Mouse (Mus musculus) neural tube, embryonic 12.5 days (tissue): ENCODE measurements at regions not wholly inside any gene's neighbourhood (a gene's known extent, or its start where the extent isn't known, plus 50 kb on each side); places are given as distances from the start of the nearest gene placed in this dataset.

Experiments used
- ATAC-seq: fragments of 200-750 bp; cut with Nextera tagmentation; 2 replicates; pipeline ENCODE4 v1.8.0; 2017; ENCODE audit warnings: low read depth, mild to moderate bottlenecking, moderate TSS enrichment, moderate library complexity; ENCODE audit not compliant: low FRiP score
- H3K27ac ChIP-seq: fragments of 300-500 bp; sonication (generic); 2 replicates; pipeline ENCODE4 v1.5.1; 2016
- H3K27me3 ChIP-seq: fragments of 300-500 bp; sonication (generic); replicated peaks from 2 replicates; pipeline ENCODE4 v1.6.1; 2016; ENCODE audit warnings: mild to moderate bottlenecking
- H3K36me3 ChIP-seq: fragments of 300-500 bp; sonication (generic); 2 replicates; pipeline ENCODE4 v1.6.1; 2016; ENCODE audit warnings: mild to moderate bottlenecking
- H3K4me1 ChIP-seq: fragments of 300-500 bp; sonication (generic); 2 replicates; pipeline ENCODE4 v1.6.1; 2016
- H3K4me2 ChIP-seq: fragments of 300-500 bp; sonication (generic); replicated peaks from 2 replicates; pipeline ENCODE4 v1.6.1; 2016; ENCODE audit warnings: mild to moderate bottlenecking
- H3K4me3 ChIP-seq: fragments of 300-500 bp; sonication (generic); 2 replicates; pipeline ENCODE4 v1.5.1; 2016
- H3K9ac ChIP-seq: fragments of 300-500 bp; sonication (generic); 2 replicates; pipeline ENCODE4 v1.6.1; 2016; ENCODE audit warnings: mild to moderate bottlenecking
- H3K9me3 ChIP-seq: fragments of 300-500 bp; sonication (generic); 2 replicates; pipeline ENCODE4 v1.6.1; 2016; ENCODE audit warnings: mild to moderate bottlenecking
- WGBS: fragments of 180-500 bp; shearing (Covaris S2); methylation state at CpG from one replicate; pipeline ENCODE4 v1.1.7; 2016; 5-methylcytosine and 5-hydroxymethylcytosine counted together

DNA sequence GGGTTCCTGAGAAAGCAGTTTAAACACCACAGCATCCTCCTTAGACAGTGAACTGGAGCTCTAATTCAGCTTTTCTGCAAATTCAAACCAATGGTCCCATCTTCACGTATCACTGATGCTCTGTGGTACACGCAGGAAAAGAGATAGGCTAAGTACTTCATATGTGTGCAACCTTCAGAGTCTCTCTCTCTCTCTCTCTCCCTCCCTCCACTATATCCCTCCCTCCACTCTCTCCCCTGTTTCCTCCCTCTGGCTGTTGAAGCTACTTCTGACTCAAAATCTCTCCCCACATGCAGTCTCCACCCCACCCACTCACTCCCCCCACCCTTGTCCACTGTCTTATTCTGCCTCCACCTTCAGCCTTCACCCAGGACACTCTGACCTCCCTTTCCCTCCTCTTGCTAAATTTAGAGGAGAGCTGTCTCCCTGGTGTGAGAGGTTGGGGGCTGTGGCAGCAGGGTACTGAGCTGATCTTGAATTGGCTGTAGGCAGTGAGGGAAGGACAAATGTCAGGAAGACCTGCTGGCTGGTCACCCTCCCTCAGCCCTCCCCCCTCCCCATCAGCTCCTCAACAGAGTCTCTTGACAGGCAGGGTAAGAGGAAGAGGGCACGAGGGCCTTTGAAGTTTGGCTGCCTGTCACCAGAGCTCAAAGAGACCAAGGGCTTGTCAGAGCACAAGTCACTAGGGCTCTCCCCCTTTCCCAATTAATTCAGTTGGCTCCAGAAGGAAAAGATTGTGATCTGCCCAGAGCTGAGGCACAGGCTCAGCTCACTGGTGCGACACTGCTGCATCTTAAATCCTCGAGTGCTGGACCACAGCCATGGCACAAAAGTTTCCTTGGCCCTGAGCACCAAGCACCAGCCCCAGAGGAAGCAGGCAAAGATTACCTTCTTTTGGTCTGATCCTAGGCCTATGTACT is 227.9 kb upstream of the Apob start:
- H3K4me2 ChIP-seq: no peak overlapping the region
- H3K27me3 ChIP-seq: no peaks in the 10 kb centered on the region
- H3K9me3 ChIP-seq: no peaks in the 10 kb centered on the region
- H3K36me3 ChIP-seq: no peaks in the 10 kb centered on the region
- no peak overlapping the region for H3K9ac ChIP-seq
- no peak for ATAC-seq
- H3K27ac ChIP-seq: no peak overlapping the region
- H3K4me3 ChIP-seq: no peak overlapping the region
- WGBS: 48% methylated on average over 5 of the region's 5 CpGs
- no peaks in the 10 kb centered on the region for H3K4me1 ChIP-seq

DNA sequence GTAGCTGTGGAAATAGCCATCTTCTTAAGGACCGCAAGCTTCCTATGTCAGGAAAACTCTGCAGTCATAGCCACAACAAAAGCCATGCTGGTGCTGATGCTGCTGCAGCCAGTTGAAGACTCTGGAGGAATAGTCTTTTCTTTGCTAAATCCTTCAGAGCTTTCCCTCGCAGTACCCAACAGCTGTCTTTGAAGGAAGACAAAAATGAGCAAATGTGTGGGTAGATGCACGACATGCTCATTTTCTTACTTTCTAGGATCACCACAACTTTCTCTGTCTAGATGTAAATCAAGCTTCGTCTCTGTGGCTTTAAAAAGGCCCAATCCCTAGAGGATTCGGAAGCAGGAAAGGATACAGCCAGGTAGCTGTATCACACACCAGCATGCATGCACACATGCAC is 222.6 kb upstream of the Apob start:
- H3K4me2 ChIP-seq: no peak overlapping the region
- H3K27me3 ChIP-seq: no peaks in the 10 kb centered on the region
- no peak overlapping the region for H3K9ac ChIP-seq
- H3K27ac ChIP-seq: no peak overlapping the region
- H3K9me3 ChIP-seq: no peaks in the 10 kb centered on the region
- no peaks in the 10 kb centered on the region for H3K4me1 ChIP-seq
- no peak overlapping the region for H3K4me3 ChIP-seq
- no peak for ATAC-seq
- H3K36me3 ChIP-seq: no peaks in the 10 kb centered on the region
- WGBS: 83% methylated on average over 5 of the region's 5 CpGs

- Histone ChIP-seq H3K4me2 (no peak overlapping the region), H3K36me3 (no peaks in the 10 kb centered on the region), H3K27me3 (no peaks in the 10 kb centered on the region), H3K4me3 (no peak overlapping the region), H3K9ac (no peak overlapping the region), H3K4me1 (no peaks in the 10 kb centered on the region), H3K9me3 (no peaks in the 10 kb centered on the region), H3K27ac (no peak overlapping the region)
- ATAC-seq: no peak
- 83% methylated on average over 11 of the region's 11 CpGs for WGBS
Observed at GRCm38 (mm10) chr12:7764795-7765697, 212.4 kb upstream of the Apob start.

DNA sequence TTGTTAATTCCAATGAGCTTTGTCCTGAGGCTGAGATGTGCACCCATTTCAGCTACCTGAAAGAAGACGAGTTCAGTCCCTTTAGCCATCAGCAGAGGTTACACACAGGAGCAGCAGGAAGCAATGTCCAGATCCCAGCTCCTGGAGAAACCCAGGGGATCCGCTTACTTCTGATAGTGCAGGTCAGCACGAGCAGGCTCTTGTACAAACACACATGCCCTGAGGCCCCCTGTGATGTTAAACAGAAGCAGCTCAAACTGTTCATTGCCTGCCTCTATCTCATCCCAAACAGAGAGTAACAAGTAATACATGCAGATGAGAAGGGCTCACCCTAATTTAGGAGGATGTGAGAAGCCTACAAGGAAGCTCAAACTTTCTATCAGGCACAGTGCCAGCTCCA is 203.3 kb upstream of the Apob start:
- no peak overlapping the region for H3K9ac ChIP-seq
- H3K27me3 ChIP-seq: no peaks in the 10 kb centered on the region
- H3K27ac ChIP-seq: no peak overlapping the region
- ATAC-seq: no peak
- 72% methylated on average over 3 of the region's 3 CpGs for WGBS
- no peaks in the 10 kb centered on the region for H3K36me3 ChIP-seq
- H3K4me2 ChIP-seq: no peak overlapping the region
- H3K9me3 ChIP-seq: no peaks in the 10 kb centered on the region
- H3K4me3 ChIP-seq: no peak overlapping the region
- 0 out of 2 replicates have a peak, but pooled peaks cover 6% of the 10 kb centered on the region for H3K4me1 ChIP-seq

DNA sequence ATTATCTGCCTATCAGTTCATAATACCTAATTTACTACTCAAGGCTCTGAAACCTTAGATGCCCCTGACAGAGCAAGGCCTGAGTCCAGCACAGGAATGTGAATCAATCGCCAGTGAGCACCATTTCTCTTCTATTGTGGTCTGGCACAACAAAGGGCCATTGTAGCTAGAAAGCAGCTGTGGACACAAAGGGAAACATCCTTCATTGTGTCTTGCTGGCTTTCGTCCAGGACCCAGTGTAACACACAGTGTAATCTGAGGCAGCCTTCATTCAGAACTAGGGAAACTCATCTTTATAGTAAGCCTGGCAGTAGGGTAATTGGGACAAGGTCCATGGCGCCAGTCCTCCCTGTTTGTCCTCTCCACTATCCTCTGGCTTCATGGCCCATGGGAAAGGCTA is 201.1 kb upstream of the Apob start:
- ATAC-seq: peak; percentile 38
- no peak overlapping the region for H3K27ac ChIP-seq

DNA sequence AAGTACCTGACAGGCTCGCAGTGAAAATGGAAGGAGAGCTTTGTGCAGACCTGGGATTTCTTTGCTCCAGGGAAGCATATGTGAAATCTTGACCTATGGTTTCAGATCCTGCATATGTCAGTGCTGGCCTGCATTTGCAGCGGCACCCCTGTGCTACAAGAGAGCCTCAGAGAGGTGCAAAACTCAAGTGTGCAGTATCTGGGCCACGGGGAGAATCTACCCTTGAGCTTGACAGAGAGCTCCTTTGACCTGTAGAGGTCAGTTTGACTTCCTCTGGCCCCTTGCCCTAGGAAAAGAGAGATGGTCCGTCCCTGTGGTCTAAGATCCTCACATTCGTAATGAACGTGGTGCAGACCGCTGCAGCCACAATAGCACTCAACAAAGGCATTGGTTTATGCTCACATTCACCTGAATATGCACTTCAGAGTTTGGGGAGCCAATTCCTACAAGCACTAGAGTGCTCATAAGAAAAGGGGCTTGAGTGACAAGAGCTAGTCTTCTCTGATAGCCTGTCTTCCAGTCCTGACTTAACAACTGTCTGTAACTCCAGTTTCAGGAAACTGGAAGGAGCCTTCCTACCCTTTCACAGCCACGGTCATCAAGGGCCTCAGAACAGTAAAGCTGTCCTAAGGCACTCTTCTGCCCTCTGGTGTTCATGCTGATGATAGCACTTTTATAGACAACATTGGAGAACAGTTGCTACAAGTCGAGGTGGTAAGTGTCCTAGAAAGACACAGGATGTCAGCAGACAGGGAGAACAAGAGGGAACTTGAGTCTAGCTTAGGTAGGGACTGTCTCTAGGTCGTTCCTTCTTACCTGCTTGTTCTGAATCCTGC is 200.0 kb upstream of the Apob start:
- Histone ChIP-seq H3K4me2 (no peak overlapping the region), H3K4me1 (0 out of 2 replicates have a peak, but pooled peaks cover 6% of the 10 kb centered on the region), H3K9ac (no peak overlapping the region), H3K27me3 (no peaks in the 10 kb centered on the region), H3K4me3 (no peak overlapping the region), H3K9me3 (no peaks in the 10 kb centered on the region), H3K36me3 (no peaks in the 10 kb centered on the region), H3K27ac (no peak overlapping the region)
- peak; percentile 73 for ATAC-seq
- WGBS: 53% methylated on average over 10 of the region's 10 CpGs

More for the DNA sequence above, 201.1 kb upstream of the Apob start:
- H3K27me3 ChIP-seq: no peaks in the 10 kb centered on the region
- no peak overlapping the region for H3K9ac ChIP-seq
- 0 out of 2 replicates have a peak, but pooled peaks cover 6% of the 10 kb centered on the region for H3K4me1 ChIP-seq
- 32% methylated on average over 3 of the region's 3 CpGs for WGBS
- H3K36me3 ChIP-seq: no peaks in the 10 kb centered on the region
- no peak overlapping the region for H3K4me3 ChIP-seq
- H3K4me2 ChIP-seq: no peak overlapping the region
- no peaks in the 10 kb centered on the region for H3K9me3 ChIP-seq

GRCm38 (mm10) chr12:7778056-7778440 is 199.4 kb upstream of the Apob start:
- Histone ChIP-seq H3K36me3 (no peaks in the 10 kb centered on the region), H3K4me1 (0 out of 2 replicates have a peak, but pooled peaks cover 6% of the 10 kb centered on the region), H3K9me3 (no peaks in the 10 kb centered on the region), H3K9ac (no peak overlapping the region), H3K27ac (no peak overlapping the region), H3K27me3 (no peaks in the 10 kb centered on the region), H3K4me2 (no peak overlapping the region), H3K4me3 (no peak overlapping the region)
- no peak for ATAC-seq
- WGBS: 57% methylated on average over 6 of the region's 6 CpGs

- H3K4me2 ChIP-seq: no peak overlapping the region
- no peak overlapping the region for H3K9ac ChIP-seq
- H3K36me3 ChIP-seq: no peaks in the 10 kb centered on the region
- H3K27me3 ChIP-seq: no peaks in the 10 kb centered on the region
- H3K9me3 ChIP-seq: no peaks in the 10 kb centered on the region
- H3K4me1 ChIP-seq: no peaks in the 10 kb centered on the region
- 80% methylated on average over 5 of the region's 5 CpGs for WGBS
- no peak overlapping the region for H3K27ac ChIP-seq
- no peak for ATAC-seq
- H3K4me3 ChIP-seq: no peak overlapping the region
Observed at GRCm38 (mm10) chr12:7816616-7817015, 160.8 kb upstream of the Apob start.

DNA sequence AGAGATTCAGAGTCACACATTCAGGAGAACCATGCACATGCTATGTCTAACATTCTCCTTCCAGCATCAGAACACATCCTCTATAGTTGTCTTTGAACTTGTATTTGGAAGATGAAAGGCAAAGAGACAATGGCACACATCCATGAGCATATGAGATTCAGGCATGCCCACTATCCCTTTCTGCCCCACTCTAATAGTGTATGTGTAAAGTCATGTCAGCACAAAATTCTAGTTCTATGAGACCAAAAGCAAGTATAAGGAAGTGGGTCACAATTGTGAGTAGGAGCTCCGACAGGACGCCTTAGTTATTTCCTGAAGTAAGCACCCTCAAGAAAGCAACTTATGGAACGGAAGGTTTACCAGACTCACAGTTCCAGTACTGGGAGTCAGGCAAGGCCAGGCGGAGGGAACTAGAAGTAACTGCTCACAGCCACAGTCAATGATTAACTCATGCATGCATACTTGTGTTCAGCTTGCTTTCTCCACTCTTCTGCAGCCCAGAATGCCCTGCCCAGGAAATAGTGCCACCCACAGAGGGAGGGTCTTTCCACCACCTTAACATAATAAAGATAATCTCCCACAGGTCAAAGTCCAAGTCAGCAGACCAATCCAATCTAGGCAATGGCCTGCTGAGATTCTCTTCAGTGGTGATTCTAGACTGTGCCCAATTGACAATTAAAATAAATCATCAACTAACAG is 157.3 kb upstream of the Apob start:
- WGBS: 74% methylated on average over 4 of the region's 4 CpGs
- H3K4me1 ChIP-seq: no peaks in the 10 kb centered on the region
- no peaks in the 10 kb centered on the region for H3K27me3 ChIP-seq
- no peak for ATAC-seq
- H3K4me3 ChIP-seq: no peak overlapping the region
- no peak overlapping the region for H3K4me2 ChIP-seq
- no peak overlapping the region for H3K9ac ChIP-seq
- H3K27ac ChIP-seq: no peak overlapping the region
- no peaks in the 10 kb centered on the region for H3K36me3 ChIP-seq
- H3K9me3 ChIP-seq: no peaks in the 10 kb centered on the region

DNA sequence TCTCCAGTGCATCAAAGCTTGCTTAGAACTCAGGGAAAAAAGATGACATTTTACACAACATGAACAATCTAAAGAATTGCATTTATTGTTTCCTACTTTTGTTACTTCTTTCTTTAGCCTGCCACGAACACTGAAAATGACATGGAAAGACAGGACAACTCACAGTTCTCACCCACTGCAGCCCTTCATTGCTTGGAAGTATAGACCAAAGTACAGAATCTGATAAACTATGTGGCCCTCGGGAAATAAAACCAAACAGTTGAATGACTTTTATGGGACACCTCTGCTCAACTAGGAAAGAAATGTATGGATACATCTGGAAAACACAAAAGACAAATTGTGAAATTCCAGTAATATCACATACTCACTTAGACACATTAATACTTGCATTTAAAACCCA is 156.7 kb upstream of the Apob start:
- Histone ChIP-seq H3K36me3 (no peaks in the 10 kb centered on the region), H3K9me3 (peaks cover under 1% of the 10 kb centered on the region; the same call in 1 of the 2 replicates), H3K27ac (no peak overlapping the region), H3K4me2 (no peak overlapping the region), H3K4me3 (no peak overlapping the region), H3K4me1 (no peaks in the 10 kb centered on the region), H3K9ac (no peak overlapping the region), H3K27me3 (no peaks in the 10 kb centered on the region)
- WGBS: 66% methylated on average over 2 of the region's 2 CpGs
- no peak for ATAC-seq

GRCm38 (mm10) chr12:7835731-7836130 is 141.7 kb upstream of the Apob start:
- no peak for ATAC-seq
- Histone ChIP-seq H3K27ac (no peak overlapping the region), H3K9me3 (no peaks in the 10 kb centered on the region), H3K27me3 (no peaks in the 10 kb centered on the region), H3K4me1 (no peaks in the 10 kb centered on the region), H3K9ac (no peak overlapping the region), H3K36me3 (no peaks in the 10 kb centered on the region), H3K4me2 (no peak overlapping the region), H3K4me3 (no peak overlapping the region)
- WGBS: 60% methylated on average over 3 of the region's 3 CpGs
